Mouse (Mus musculus) duodenum, adult 2 months (tissue): ENCODE measurements around the gene Acnat1. TPM values are rescaled to one million over a fixed set of nuclear protein-coding genes. Genes with fewer than 3 reads are reported as not detected.

ENCODE experiments used
- polyA plus RNA-seq: library from polyadenylated mRNA; depleted of rRNA; stranded (reverse); fragments of >200 nt; gene quantifications from 2 replicates; pipeline ENCODE4 v1.2.3, GENCODE M21; 2012; ENCODE audit warnings: low replicate concordance; rRNA removed

Gene Acnat1
- 3.0 and 5.7 TPM in 2 replicates for polyA plus RNA-seq

GRCm38 (mm10) chr4:49473435-49474100 is at the start of gene Acnat1:
Acnat1 (minus strand) TSS chr4:49473912.

GRCm38 (mm10) chr4:49520572-49521340 is 47.0 kb upstream of the Acnat1 start, which contains the start of the genes Mrpl50 and Zfp189:
Mrpl50 (minus strand) TSS chr4:49521093.
Zfp189 (plus strand) TSS chr4:49521176.

GRCm38 (mm10) chr4:49506386-49506785 is 32.7 kb upstream of the Acnat1 start, which contains the start of gene Baat:
Baat (minus strand) TSS chr4:49506557.

GRCm38 (mm10) chr4:49407957-49408356 is 65.8 kb downstream of the Acnat1 start, which contains the start of gene Acnat2:
Acnat2 (minus strand) TSS chr4:49408151.

Other genes starting within 250 kb of the Acnat1 start
- not detected in 2 replicates for gene Acnat2, start 65.8 kb downstream of the Acnat1 start, polyA plus RNA-seq
- not detected in 2 replicates for gene Baat, start 32.6 kb upstream of the Acnat1 start, polyA plus RNA-seq
- gene Mrpl50, start 47.2 kb upstream of the Acnat1 start, polyA plus RNA-seq = 0.49 and 0.83 TPM in 2 replicates
- 0.04 and 0.13 TPM in 2 replicates for gene Zfp189, start 47.3 kb upstream of the Acnat1 start, polyA plus RNA-seq
- gene Aldob, start 75.6 kb upstream of the Acnat1 start, polyA plus RNA-seq = 739 and 1,277 TPM in 2 replicates
- 61.0 and 89.5 TPM in 2 replicates for gene Tmem246, start 124.0 kb upstream of the Acnat1 start, polyA plus RNA-seq
- 5.0 and 12.3 TPM in 2 replicates for gene Rnf20, start 158.1 kb upstream of the Acnat1 start, polyA plus RNA-seq
- gene Ppp3r2, start 208.1 kb upstream of the Acnat1 start, polyA plus RNA-seq = not detected in 2 replicates